Mouse (Mus musculus) liver, postnatal 0 days (tissue): ENCODE measurements around the gene Gse1.

Experiments
- CTCF ChIP-seq: sonication (generic); IDR thresholded peaks from 2 replicates; pipeline ENCODE4 v1.5.1; 2016; ENCODE audit warnings: antibody characterized with exemption, low read depth
- EP300 ChIP-seq: IDR thresholded peaks from 2 replicates; pipeline ENCODE4 v1.6.1; 2016; ENCODE audit warnings: antibody characterized with exemption, low read depth, mild to moderate bottlenecking

- no peak for TF ChIP-seq CTCF
- TF ChIP-seq EP300 = no peak
These were observed 27.2 kb downstream of the Gse1 start for GRCm38 (mm10) chr8:120255406-120255987.
